Mouse (Mus musculus): ENCODE data around the gene Slc39a10. TPM values are rescaled to one million over a fixed set of nuclear protein-coding genes. Genes with fewer than 3 reads are reported as not detected.

The Slc39a10 gene
- polyA plus RNA-seq (2012; rRNA removed) = 0.79 and 0.96 TPM in 2 replicates

- H3K4me1 ChIP-seq (ENCODE audit: control insufficient read depth, insufficient read depth, insufficient read length, low read length) = no peaks in the 10 kb centered on the region
- whole genome bisulfite sequencing = 77% methylated on average over 3 of the region's 3 CpGs
- no peak for TF ChIP-seq CTCF (IDR thresholded peaks at IDR 0.05; ENCODE audit: extremely low read depth, insufficient read length, insufficient replicate concordance, low read depth, low read length)
- TF ChIP-seq POLR2A (IDR thresholded peaks at IDR 0.05; ENCODE audit: low read depth, low read length) = no peak
Observed at GRCm38 (mm10) chr1:46892752-46893151, at the start of gene Slc39a10. TSS of gene Slc39a10 (minus strand) at chr1:46892852.

GRCm38 (mm10) chr1:46939295-46939694 is 46.6 kb upstream of the Slc39a10 start:
- Histone ChIP-seq H3K36me3 (ENCODE audit: control insufficient read depth, insufficient read depth, low read length) (no peaks in the 10 kb centered on the region), H3K4me3 (ENCODE audit: low read depth, low read length) (no peak overlapping the region), H3K4me1 (ENCODE audit: control insufficient read depth, insufficient read depth, insufficient read length, low read length) (no peaks in the 10 kb centered on the region), H3K27me3 (ENCODE audit: control insufficient read depth, insufficient read depth, low read length) (no peaks in the 10 kb centered on the region), H3K27ac (ENCODE audit: insufficient read depth, low read depth, low read length) (no peak overlapping the region)
- no peak for TF ChIP-seq POLR2A (IDR thresholded peaks at IDR 0.05; ENCODE audit: low read depth, low read length)
- TF ChIP-seq CTCF (IDR thresholded peaks at IDR 0.05; ENCODE audit: extremely low read depth, insufficient read length, insufficient replicate concordance, low read depth, low read length) = no peak
- WGBS = 82% methylated on average over 2 of the region's 2 CpGs

More at GRCm38 (mm10) chr1:46892752-46893151, at the start of gene Slc39a10:
- Histone ChIP-seq H3K4me3 (ENCODE audit: low read depth, low read length) (no peak within 1 kb of the TSS), H3K27me3 (ENCODE audit: control insufficient read depth, insufficient read depth, low read length) (no peaks in the 10 kb centered on the region), H3K36me3 (ENCODE audit: control insufficient read depth, insufficient read depth, low read length) (no peaks in the 10 kb centered on the region), H3K27ac (ENCODE audit: insufficient read depth, low read depth, low read length) (no peak within 1 kb of the TSS)

GRCm38 (mm10) chr1:46937641-46938040 is 45.0 kb upstream of the Slc39a10 start:
- H3K36me3 ChIP-seq (ENCODE audit: control insufficient read depth, insufficient read depth, low read length) = no peaks in the 10 kb centered on the region
- no peak overlapping the region for H3K27ac ChIP-seq (ENCODE audit: insufficient read depth, low read depth, low read length)
- H3K4me1 ChIP-seq (ENCODE audit: control insufficient read depth, insufficient read depth, insufficient read length, low read length) = no peaks in the 10 kb centered on the region
- H3K4me3 ChIP-seq (ENCODE audit: low read depth, low read length) = no peak overlapping the region
- no peaks in the 10 kb centered on the region for H3K27me3 ChIP-seq (ENCODE audit: control insufficient read depth, insufficient read depth, low read length)
- TF ChIP-seq POLR2A (IDR thresholded peaks at IDR 0.05; ENCODE audit: low read depth, low read length) = no peak
- no peak for TF ChIP-seq CTCF (IDR thresholded peaks at IDR 0.05; ENCODE audit: extremely low read depth, insufficient read length, insufficient replicate concordance, low read depth, low read length)
- WGBS = 86% methylated on average over 2 of the region's 2 CpGs

DNA sequence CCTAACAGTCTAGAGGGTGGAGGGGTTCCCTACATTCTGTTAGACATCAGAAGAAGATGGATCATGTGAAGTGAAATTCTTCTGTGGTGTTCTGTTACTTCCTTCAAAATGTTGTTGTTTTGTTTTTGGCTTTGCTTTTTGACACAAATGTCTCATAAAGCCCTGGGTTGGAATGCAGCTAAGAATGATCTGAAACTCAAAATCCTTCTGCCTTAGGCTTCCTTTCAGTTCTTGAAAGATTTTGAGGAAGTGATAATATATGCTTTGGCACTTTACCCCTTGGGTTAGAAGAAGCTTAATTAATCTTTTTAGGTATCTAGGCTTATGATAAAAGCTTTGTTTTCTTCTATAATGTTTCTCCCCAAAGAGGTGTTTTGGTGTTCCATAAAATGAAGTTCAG is 34.5 kb upstream of the Slc39a10 start:
- TF ChIP-seq CTCF (IDR thresholded peaks at IDR 0.05; ENCODE audit: extremely low read depth, insufficient read length, insufficient replicate concordance, low read depth, low read length) = no peak
- TF ChIP-seq POLR2A (IDR thresholded peaks at IDR 0.05; ENCODE audit: low read depth, low read length) = no peak
- no peaks in the 10 kb centered on the region for H3K27me3 ChIP-seq (ENCODE audit: control insufficient read depth, insufficient read depth, low read length)
- H3K27ac ChIP-seq (ENCODE audit: insufficient read depth, low read depth, low read length) = no peak overlapping the region
- H3K4me3 ChIP-seq (ENCODE audit: low read depth, low read length) = no peak overlapping the region
- H3K36me3 ChIP-seq (ENCODE audit: control insufficient read depth, insufficient read depth, low read length) = no peaks in the 10 kb centered on the region
- H3K4me1 ChIP-seq (ENCODE audit: control insufficient read depth, insufficient read depth, insufficient read length, low read length) = no peaks in the 10 kb centered on the region

DNA sequence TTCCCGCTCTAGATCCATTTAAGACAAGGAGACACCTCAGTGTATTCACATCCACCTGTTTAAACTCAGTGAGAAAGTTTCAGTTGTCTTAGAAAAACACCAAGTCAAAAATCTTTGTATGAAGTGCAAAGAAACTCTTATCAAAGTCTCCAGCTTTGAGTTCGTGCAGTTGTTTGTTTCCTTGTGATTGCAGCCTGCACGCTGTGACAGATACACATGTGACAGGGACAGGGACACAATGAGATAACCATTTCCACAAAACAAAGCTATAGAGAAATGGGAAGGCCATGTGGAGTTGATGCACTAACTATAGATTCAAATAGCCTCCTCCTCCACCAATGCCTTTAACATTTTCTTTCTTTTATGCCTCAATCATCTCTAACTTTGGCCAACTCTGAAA is 33.6 kb upstream of the Slc39a10 start:
- Histone ChIP-seq H3K27ac (ENCODE audit: insufficient read depth, low read depth, low read length) (no peak overlapping the region), H3K36me3 (ENCODE audit: control insufficient read depth, insufficient read depth, low read length) (no peaks in the 10 kb centered on the region), H3K4me3 (ENCODE audit: low read depth, low read length) (no peak overlapping the region), H3K4me1 (ENCODE audit: control insufficient read depth, insufficient read depth, insufficient read length, low read length) (no peaks in the 10 kb centered on the region), H3K27me3 (ENCODE audit: control insufficient read depth, insufficient read depth, low read length) (no peaks in the 10 kb centered on the region)
- 50% methylated on average over 3 of the region's 3 CpGs for WGBS
- TF ChIP-seq CTCF (IDR thresholded peaks at IDR 0.05; ENCODE audit: extremely low read depth, insufficient read length, insufficient replicate concordance, low read depth, low read length) (no peak), POLR2A (IDR thresholded peaks at IDR 0.05; ENCODE audit: low read depth, low read length) (no peak)

GRCm38 (mm10) chr1:46924992-46925391 is 32.3 kb upstream of the Slc39a10 start:
- H3K4me1 ChIP-seq (ENCODE audit: control insufficient read depth, insufficient read depth, insufficient read length, low read length) = no peaks in the 10 kb centered on the region
- no peaks in the 10 kb centered on the region for H3K27me3 ChIP-seq (ENCODE audit: control insufficient read depth, insufficient read depth, low read length)
- no peaks in the 10 kb centered on the region for H3K36me3 ChIP-seq (ENCODE audit: control insufficient read depth, insufficient read depth, low read length)
- H3K27ac ChIP-seq (ENCODE audit: insufficient read depth, low read depth, low read length) = no peak overlapping the region
- H3K4me3 ChIP-seq (ENCODE audit: low read depth, low read length) = no peak overlapping the region
- TF ChIP-seq CTCF (IDR thresholded peaks at IDR 0.05; ENCODE audit: extremely low read depth, insufficient read length, insufficient replicate concordance, low read depth, low read length) (no peak), POLR2A (IDR thresholded peaks at IDR 0.05; ENCODE audit: low read depth, low read length) (no peak)

- no peaks in the 10 kb centered on the region for H3K27me3 ChIP-seq (ENCODE audit: control insufficient read depth, insufficient read depth, low read length)
- no peaks in the 10 kb centered on the region for H3K36me3 ChIP-seq (ENCODE audit: control insufficient read depth, insufficient read depth, low read length)
- 80% methylated on average over 7 of the region's 7 CpGs for WGBS
- H3K4me3 ChIP-seq (ENCODE audit: low read depth, low read length) = no peak overlapping the region
- no peaks in the 10 kb centered on the region for H3K4me1 ChIP-seq (ENCODE audit: control insufficient read depth, insufficient read depth, insufficient read length, low read length)
- H3K27ac ChIP-seq (ENCODE audit: insufficient read depth, low read depth, low read length) = no peak overlapping the region
- TF ChIP-seq POLR2A (IDR thresholded peaks at IDR 0.05; ENCODE audit: low read depth, low read length) = no peak
- TF ChIP-seq CTCF (IDR thresholded peaks at IDR 0.05; ENCODE audit: extremely low read depth, insufficient read length, insufficient replicate concordance, low read depth, low read length) = no peak
Observed at GRCm38 (mm10) chr1:46922904-46923303, 30.3 kb upstream of the Slc39a10 start.

DNA sequence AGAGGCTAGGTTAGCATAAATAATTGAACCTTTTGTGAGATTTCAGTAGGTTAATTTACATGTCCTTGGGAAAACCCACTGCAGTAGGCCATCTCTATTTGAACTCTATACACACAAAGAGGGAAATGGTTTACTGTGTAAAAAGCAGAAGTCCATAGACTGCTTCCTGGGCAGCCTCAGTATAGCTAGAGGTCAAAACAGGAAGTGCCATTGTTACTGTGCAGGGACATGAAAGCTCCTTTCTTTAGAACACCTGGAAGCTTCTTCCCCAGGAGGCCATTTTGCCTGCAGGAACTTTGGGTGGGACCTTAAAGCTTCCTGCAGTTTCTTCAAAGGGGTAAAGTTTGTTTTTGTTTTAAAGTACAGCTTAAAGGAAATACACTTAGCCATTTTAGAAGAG is 29.0 kb upstream of the Slc39a10 start:
- H3K4me1 ChIP-seq (ENCODE audit: control insufficient read depth, insufficient read depth, insufficient read length, low read length) = no peaks in the 10 kb centered on the region
- H3K4me3 ChIP-seq (ENCODE audit: low read depth, low read length) = no peak overlapping the region
- no peak overlapping the region for H3K27ac ChIP-seq (ENCODE audit: insufficient read depth, low read depth, low read length)
- H3K36me3 ChIP-seq (ENCODE audit: control insufficient read depth, insufficient read depth, low read length) = no peaks in the 10 kb centered on the region
- TF ChIP-seq POLR2A (IDR thresholded peaks at IDR 0.05; ENCODE audit: low read depth, low read length) = no peak
- no peak for TF ChIP-seq CTCF (IDR thresholded peaks at IDR 0.05; ENCODE audit: extremely low read depth, insufficient read length, insufficient replicate concordance, low read depth, low read length)
- H3K27me3 ChIP-seq (ENCODE audit: control insufficient read depth, insufficient read depth, low read length) = no peaks in the 10 kb centered on the region

Measured in small intestine, adult 2 months (tissue).